Mouse (Mus musculus): ENCODE measurements around the gene Edrf1.

DNA sequence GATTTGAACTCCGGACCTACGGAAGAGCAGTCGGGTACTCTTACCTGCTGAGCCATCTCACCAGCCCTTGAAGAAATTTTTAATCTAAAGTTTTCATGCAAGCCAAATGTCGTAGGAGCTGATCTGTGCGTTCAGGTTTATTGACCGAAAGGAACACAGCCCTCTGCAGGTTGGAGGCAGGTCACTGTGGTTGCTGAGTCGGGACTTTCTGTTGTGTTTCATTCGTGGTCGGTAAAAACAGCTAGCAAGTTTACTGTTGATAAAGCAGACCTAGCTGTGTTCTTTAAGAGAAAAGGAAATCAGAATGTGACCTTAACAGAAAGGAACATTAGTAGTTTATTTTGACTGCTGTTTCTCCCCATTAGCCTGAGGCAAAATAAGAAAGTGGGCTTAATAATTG lies 32.6 kb downstream of the Edrf1 start:
- TF ChIP-seq CTCF (IDR thresholded peaks at IDR 0.05; ENCODE audit: borderline replicate concordance, control insufficient read depth, extremely low read depth, insufficient read depth, low read length, poor library complexity): no peak
- TF ChIP-seq POLR2A (IDR thresholded peaks at IDR 0.05; ENCODE audit: control insufficient read depth, extremely low read depth, insufficient read depth, low read length, poor library complexity): no peak

Data from thymus, adult 2 months (tissue).